Mouse (Mus musculus): ENCODE measurements around the gene Gimap7.

- TF ChIP-seq CTCF (IDR thresholded peaks at IDR 0.05; ENCODE audit: low read depth) (no peak), EP300 (IDR thresholded peaks at IDR 0.05; ENCODE audit: low read depth) (no peak)
Measured at GRCm38 (mm10) chr6:48685694-48686665, 32.4 kb upstream of the Gimap7 start.
